In the genomic region with DNA sequence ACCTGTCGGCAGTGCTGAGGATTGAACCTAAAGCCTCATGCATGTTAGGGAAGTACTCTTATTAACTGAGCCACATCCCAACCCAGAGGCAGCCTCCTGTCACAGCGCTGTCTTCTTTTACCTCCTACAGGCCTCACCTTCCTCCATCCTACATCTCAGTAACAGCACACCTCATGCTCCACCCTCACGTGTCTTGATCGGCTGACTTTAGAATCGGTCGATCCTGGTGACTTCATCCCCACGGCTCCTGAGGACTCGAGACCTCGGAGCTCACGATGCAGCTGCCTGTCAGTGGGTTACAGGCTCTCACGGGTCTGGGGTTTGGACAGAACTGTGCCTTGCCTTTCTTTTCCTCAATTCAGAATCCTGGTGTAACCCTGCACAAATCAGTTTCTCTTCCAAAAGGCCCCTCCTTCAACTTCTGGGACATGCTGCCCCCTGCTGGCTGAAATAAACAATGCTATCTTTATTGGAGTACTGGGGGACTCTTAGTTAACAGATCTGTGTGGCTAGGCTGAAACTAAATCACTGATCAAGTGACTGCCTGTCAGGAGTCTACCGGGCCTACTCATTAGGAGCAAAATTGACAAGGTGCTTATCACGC, we compare ENCODE assay signal across 8 mouse cellular contexts. TPM values are rescaled to one million over a fixed set of nuclear protein-coding genes. Genes with fewer than 3 reads are reported as not detected.
DNase-seq lines count a peak whose midpoint lies in the region; ATAC-seq and TF ChIP-seq lines count a peak whose summit lies in the region.

No protein-coding gene starts in this region.

- H3K27me3 ChIP-seq in kidney, embryonic 14.5 days (ENCODE audit: control insufficient read depth, insufficient read depth, low read length), result no peaks in the 10 kb centered on the region
- no peaks in the 10 kb centered on the region for H3K27me3 ChIP-seq in limb, embryonic 14.5 days (ENCODE audit: control insufficient read depth, insufficient read depth, low read length)
- no peaks in the 10 kb centered on the region for H3K27me3 ChIP-seq in splenic B cell, adult 2 months (ENCODE audit: control insufficient read depth, insufficient read depth, low read length, poor library complexity, severe bottlenecking)

- H3K4me1 ChIP-seq in kidney, embryonic 14.5 days (ENCODE audit: control insufficient read depth, insufficient read depth, low read length), result 0 out of 2 replicates have a peak, but pooled peaks cover 3% of the 10 kb centered on the region
- H3K4me1 ChIP-seq in limb, embryonic 14.5 days (ENCODE audit: control insufficient read depth, insufficient read depth, low read length), result no peaks in the 10 kb centered on the region; the same call in 1 of the 2 replicates

- no peak overlapping the region for H3K4me2 ChIP-seq in kidney, embryonic 14.5 days (replicated peaks; ENCODE audit: low read depth, low read length)
- no peak overlapping the region for H3K4me2 ChIP-seq in limb, embryonic 14.5 days (replicated peaks; ENCODE audit: low read depth, low read length, severe bottlenecking)

- TF ChIP-seq POLR2A in limb, embryonic 14.5 days (IDR thresholded peaks at IDR 0.05; ENCODE audit: borderline replicate concordance, extremely low read depth, insufficient read depth, insufficient read length), result no peak

- DNase-seq in A20 (ENCODE audit: low read depth, low spot score), result peak; percentile 83
- DNase-seq in adrenal gland, postnatal 14 days, result peak; percentile 88
- peak; percentile 84 for DNase-seq in embryo, embryonic 9.5 days (ENCODE audit: extremely low spot score)
- peak; percentile 87 for DNase-seq in heart, adult 8-10 months (ENCODE audit: low spot score)
- DNase-seq in limb, embryonic 14.5 days (ENCODE audit: low spot score), result peak; percentile 52
- peak; percentile 84 for DNase-seq in naive thymus-derived CD4-positive, alpha-beta T cell, adult 2 months (ENCODE audit: low read depth)
- peak; percentile 79 for DNase-seq in splenic B cell, adult 2 months (ENCODE audit: low read depth, low spot score)

- peak; percentile 70; the same call in 1 of the 2 replicates for ATAC-seq in kidney, embryonic 14.5 days (ENCODE audit: low FRiP score, low TSS enrichment)
- ATAC-seq in limb, embryonic 14.5 days (ENCODE audit: low FRiP score, low read depth), result peak; percentile 67; the same call in 1 of the 2 replicates

- 54% methylated on average over 13 of the region's 13 CpGs for WGBS in kidney, embryonic 14.5 days
- 50% methylated on average over 13 of the region's 13 CpGs for WGBS in limb, embryonic 14.5 days

- H3K9me3 ChIP-seq in kidney, embryonic 14.5 days (ENCODE audit: control insufficient read depth, low read length), result no peaks in the 10 kb centered on the region
- H3K9me3 ChIP-seq in limb, embryonic 14.5 days (ENCODE audit: control insufficient read depth, low read length), result no peaks in the 10 kb centered on the region

- no peak overlapping the region for H3K4me3 ChIP-seq in kidney, embryonic 14.5 days (ENCODE audit: low read length)
- no peak overlapping the region for H3K4me3 ChIP-seq in limb, embryonic 14.5 days (replicated peaks; ENCODE audit: low read length)

- H3K27ac ChIP-seq in kidney, embryonic 14.5 days (ENCODE audit: low read depth, low read length), result no peak overlapping the region
- no peak overlapping the region for H3K27ac ChIP-seq in limb, embryonic 14.5 days (replicated peaks; ENCODE audit: low read depth, low read length)

- H3K36me3 ChIP-seq in kidney, embryonic 14.5 days (ENCODE audit: control insufficient read depth, insufficient read depth, low read length), result no peaks in the 10 kb centered on the region
- H3K36me3 ChIP-seq in limb, embryonic 14.5 days (ENCODE audit: control insufficient read depth, insufficient read depth, low read length), result no peaks in the 10 kb centered on the region
- no peaks in the 10 kb centered on the region for H3K36me3 ChIP-seq in splenic B cell, adult 2 months (ENCODE audit: control insufficient read depth, insufficient read depth, low read length, poor library complexity, severe bottlenecking)

- H3K9ac ChIP-seq in kidney, embryonic 14.5 days (ENCODE audit: low read depth, low read length), result no peak overlapping the region
- no peak overlapping the region for H3K9ac ChIP-seq in limb, embryonic 14.5 days (ENCODE audit: low read depth, low read length, severe bottlenecking)

RNA-seq across cellular contexts. Expression of a gene that starts 41.7 kb away (rescaled TPM):
- 56.4 and 70.4 TPM in 2 replicates for total RNA-seq in adrenal gland, postnatal 14 days (2021)
- total RNA-seq in heart, adult 8-10 months (2022), result 10 to 100 TPM; 44.5 to 62.8 (median 52.1) TPM
- polyA plus RNA-seq in kidney, embryonic 14.5 days (2014; fragmentation: Nextera tagmentation; extraction: Ambion mirVana), result 25.7 and 35.5 TPM in 2 replicates
- 14.9 and 16.2 TPM in 2 replicates for polyA plus RNA-seq in limb, embryonic 14.5 days (2012; rRNA removed)
- polyA plus RNA-seq in limb, embryonic 14.5 days (2014; fragmentation: Nextera tagmentation; extraction: Ambion mirVana), result 31.5 and 35.6 TPM in 2 replicates
